Mouse (Mus musculus) megakaryocyte, embryonic 14.5 days (primary cell): ENCODE measurements around the gene Fndc4.

ENCODE experiments used
- FLI1 ChIP-seq: IDR thresholded peaks from 2 replicates; pipeline ENCODE4 v1.6.1; 2012; ENCODE audit warnings: low read length, inconsistent platforms, mixed read lengths
- GATA1 ChIP-seq: IDR thresholded peaks from 3 replicates; pipeline ENCODE4 v1.6.1; 2012; ENCODE audit warnings: mixed read lengths, low read length, inconsistent platforms, borderline replicate concordance

- TF ChIP-seq GATA1 = no peak
- TF ChIP-seq FLI1 = no peak
These were observed 31.0 kb upstream of the Fndc4 start for GRCm38 (mm10) chr5:31326850-31327249.
